Mouse (Mus musculus) cerebellum, postnatal 36 days (tissue): Measurements from ENCODE around the gene 2610021A01Rik.
A peak's percentile ranks its signal among the peaks of the same experiment; 100 is the strongest.
"Not testable (repeated sequence)": the region's sequence is repeated elsewhere in the genome, so short reads cannot be mapped to it uniquely, and the experiment has no call there.

Experiments
- DNase-seq, 2 experiments: peaks; one replicate each; pipeline ENCODE4 v3.0.0; 2021 to 2022; ENCODE audit warnings: mixed read lengths in 2 of 2

The 2610021A01Rik gene

DNA sequence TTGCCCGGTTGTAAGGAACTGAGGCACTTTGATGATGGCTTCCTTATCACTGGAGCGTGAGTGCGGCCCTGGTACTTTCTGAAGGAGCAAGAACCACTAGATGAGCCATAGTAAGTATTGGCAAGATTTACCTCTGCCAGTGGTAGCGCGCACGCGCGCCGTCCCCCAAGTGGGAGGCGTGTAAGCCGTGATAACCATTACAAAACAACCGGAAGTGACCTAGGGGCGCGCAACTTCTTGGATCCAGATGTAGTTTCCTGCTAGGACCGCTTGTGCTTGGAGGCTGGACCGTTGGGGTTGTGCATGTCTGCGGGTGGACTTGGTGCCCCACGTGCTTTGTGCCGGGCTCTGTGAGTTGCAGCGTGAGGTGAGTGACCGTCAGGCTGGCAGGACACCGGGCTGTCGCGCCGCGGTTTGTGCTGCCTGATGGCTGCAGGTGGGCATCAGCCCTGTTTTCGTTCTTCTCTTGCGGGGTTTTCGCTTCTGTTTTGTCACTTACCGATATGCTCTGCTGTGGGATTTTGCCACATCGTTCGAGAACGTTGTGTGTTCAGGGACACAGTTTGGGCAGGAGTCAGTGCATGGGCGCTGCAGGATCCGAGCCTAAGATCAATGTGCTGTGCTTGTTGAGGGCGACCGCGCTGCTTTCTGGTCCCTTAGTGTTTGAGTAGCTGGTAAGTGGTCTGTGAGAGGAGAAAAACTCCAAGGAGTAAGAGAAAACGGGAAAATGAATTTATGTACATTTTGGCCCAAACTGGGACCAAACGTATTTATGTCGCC is at the start of gene 2610021A01Rik:
Gene 2610021A01Rik (plus strand): TSS at position 197 of the 780 bp plus-strand sequence.
- peak; percentile 81 to 82 for DNase-seq

DNA sequence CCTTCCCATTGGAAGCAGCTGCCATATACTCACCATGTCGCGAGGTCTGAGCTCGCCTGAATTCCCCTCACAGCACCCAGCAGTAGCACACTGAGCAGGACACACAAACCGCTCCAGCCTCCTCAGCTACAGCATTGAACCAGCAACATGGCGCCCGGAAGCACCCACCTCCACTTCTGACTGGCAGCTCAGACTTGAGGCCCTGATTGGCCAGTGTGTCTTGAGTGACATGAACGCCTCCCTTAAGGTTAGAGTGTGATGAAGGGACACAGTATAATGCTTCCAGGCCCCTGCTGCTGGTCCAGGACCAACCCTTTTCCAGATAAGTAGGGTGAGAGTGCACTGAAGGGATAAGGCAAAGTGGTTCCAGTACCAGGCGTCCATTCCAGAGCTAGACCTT is 38.3 kb upstream of the 2610021A01Rik start:
- no peak for DNase-seq

- not testable (repeated sequence) for DNase-seq
These were observed 25.5 kb upstream of the 2610021A01Rik start, which contains the start of gene Gm6871 for GRCm38 (mm10) chr7:41573562-41573961. TSS of gene Gm6871 (minus strand) at chr7:41573662.

DNA sequence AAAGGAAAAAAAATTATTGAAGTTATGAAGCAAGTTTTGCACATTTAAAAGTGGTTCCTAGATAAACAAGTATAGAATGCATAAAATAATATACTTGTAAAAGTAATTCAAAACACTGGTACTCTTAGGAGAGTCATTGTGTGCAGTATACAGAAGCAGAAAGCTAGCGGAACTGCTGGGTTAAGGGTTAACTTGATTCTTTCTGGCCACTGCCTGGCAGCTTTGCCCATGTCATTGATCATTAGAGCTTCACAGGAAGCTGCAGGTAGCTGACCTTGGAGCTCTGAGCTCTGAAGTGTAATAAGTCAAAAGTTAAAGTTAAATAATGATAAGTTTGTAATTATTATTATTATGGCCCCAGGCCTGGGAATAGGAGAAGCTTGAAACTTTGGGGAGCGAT is 21.1 kb upstream of the 2610021A01Rik start:
- DNase-seq = no peak

DNA sequence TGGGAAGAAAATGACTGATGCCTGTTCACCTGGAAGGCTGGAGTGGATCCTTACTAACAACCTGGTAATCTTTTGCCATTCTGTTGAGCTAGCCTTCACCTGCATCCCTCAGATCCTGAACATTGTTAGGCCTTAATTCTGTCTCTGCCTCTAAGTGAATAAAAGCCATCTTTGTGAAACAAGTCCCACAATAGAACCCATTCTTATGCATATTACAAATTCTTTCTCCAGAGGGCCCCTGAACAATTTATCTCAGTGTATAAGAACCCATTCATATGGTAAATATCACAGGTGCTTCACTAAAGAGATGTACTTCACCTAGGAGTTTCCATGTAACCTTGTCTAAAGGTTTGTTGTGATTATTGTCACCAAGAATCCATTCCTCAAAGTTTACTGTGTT is 17.0 kb upstream of the 2610021A01Rik start:
- no peak for DNase-seq

- DNase-seq = not testable (repeated sequence)
These were observed 11.2 kb upstream of the 2610021A01Rik start for GRCm38 (mm10) chr7:41587831-41588230.

DNA sequence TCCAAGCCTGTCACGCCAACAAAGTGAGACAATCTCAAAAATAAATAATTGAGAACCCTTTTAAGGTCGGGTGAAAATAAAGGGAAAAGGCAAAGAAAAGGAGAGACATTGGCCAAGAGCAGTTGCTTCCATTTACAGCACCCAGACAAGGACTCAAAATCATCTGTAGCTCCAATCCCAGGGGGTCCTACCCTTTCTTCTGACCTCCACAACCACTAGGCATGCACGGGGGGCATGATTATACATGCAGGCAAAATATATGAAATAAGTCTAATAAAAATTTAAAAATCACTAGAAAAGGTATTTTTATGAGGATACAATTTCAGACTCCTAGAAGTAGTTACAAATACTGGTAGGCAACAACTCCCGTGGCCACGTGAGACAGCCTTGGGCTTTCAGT is 415 bp upstream of the 2610021A01Rik start:
- DNase-seq = no peak

DNA sequence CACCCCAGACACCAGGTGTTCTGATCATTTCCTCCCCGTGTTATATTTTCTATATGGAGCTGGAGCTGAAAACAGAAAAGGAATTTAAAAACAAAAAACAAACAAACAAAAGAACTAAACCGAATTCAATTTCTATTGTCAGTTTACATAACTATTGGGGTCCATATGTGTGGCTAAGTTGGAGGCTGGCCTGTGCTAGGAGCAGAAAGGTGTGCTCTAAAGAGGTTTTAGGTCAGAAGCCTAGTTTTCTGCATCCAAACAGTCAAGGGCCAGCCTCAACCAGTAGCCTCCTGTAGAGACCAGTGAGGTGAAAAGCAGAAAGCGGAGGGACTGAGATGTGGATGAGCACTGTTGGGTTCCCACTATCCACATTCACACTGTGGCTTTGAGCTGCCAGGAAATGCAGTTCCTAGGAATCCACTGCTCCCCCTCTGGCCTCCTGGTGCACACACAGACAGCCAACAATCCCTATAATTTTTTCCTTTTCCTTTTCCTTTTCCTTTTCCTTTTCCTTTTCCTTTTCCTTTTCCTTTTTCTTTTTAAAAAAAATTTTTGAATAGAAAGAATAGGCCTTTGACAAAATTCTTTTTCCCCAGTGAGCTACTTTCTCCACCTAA is 1.0 kb downstream of the 2610021A01Rik start:
- DNase-seq = peak in 1 of 2 experiments; percentile 6

GRCm38 (mm10) chr7:41611654-41612053 is 12.6 kb downstream of the 2610021A01Rik start:
- DNase-seq = no peak

GRCm38 (mm10) chr7:41616241-41616640 is 17.2 kb downstream of the 2610021A01Rik start:
- DNase-seq = not testable (repeated sequence)

DNA sequence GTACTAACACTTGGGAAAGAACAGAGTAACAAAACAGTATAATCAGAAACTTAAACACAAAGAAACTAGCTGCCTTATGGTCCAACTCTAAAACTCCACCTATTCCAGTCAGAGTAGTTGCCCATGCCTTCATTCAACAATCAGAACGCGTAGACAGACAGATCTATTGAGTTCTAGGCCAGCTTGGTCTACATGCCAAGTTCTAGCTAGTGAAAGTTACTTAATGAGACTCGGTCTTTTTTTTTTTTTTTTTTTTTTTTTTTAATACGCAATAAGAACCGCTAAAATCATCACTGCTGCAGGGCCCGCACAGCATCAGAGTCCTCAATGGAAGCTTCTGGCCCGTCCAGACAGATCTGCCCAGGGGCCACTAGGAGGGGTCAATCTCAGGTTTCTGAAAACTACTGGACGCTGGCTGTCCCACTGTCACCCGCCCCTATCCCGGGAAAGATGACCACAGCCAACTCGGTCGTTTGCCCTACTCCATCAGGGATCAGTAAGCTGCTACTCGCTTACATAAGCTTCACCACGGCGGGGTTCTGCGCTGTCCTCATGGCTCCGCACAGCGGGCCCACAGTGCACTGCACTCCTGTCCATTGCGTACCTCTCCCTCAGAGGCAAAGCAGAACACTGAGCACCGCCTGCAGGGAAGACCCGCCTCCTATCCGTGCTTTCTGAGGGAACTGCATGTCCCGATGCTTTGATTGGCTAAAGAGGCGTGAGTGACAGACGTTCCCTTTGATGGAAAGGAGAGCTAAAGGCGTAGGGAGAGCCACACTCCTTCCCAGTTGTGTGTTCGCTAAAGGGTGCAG is 33.6 kb downstream of the 2610021A01Rik start, which contains the start of gene Zfp788:
Gene Zfp788 (plus strand): TSS at position 795 of the 812 bp plus-strand sequence.
- peak; percentile 95 for DNase-seq

GRCm38 (mm10) chr7:41633221-41633984 is 34.4 kb downstream of the 2610021A01Rik start:
- peak; percentile 92 to 96 for DNase-seq

GRCm38 (mm10) chr7:41674326-41674725 is 75.3 kb downstream of the 2610021A01Rik start:
- not testable (repeated sequence) for DNase-seq
